Mouse (Mus musculus) neural tube, embryonic 15.5 days (tissue): ENCODE measurements around the gene Gnb1. TPM values are rescaled to one million over a fixed set of nuclear protein-coding genes. Genes with fewer than 3 reads are reported as not detected.

Experiments
- ATAC-seq: fragments of 200-750 bp; cut with Nextera tagmentation; 2 replicates; pipeline ENCODE4 v1.8.0; 2017; ENCODE audit warnings: mild to moderate bottlenecking, moderate TSS enrichment, moderate library complexity; ENCODE audit not compliant: low FRiP score
- H3K27ac ChIP-seq: fragments of 300-500 bp; sonication (generic); replicated peaks from 2 replicates; pipeline ENCODE4 v1.5.1; 2015; ENCODE audit warnings: mild to moderate bottlenecking, inconsistent platforms
- H3K27me3 ChIP-seq: fragments of 300-500 bp; sonication (generic); replicated peaks from 2 replicates; pipeline ENCODE4 v1.6.1; 2015; ENCODE audit warnings: inconsistent platforms
- H3K36me3 ChIP-seq: fragments of 300-500 bp; sonication (generic); 2 replicates; pipeline ENCODE4 v1.6.1; 2015; ENCODE audit warnings: inconsistent platforms
- H3K4me1 ChIP-seq: fragments of 300-500 bp; sonication (generic); 2 replicates; pipeline ENCODE4 v1.6.1; 2015; ENCODE audit warnings: inconsistent platforms
- H3K4me2 ChIP-seq: fragments of 300-500 bp; sonication (generic); 2 replicates; pipeline ENCODE4 v1.6.1; 2015; ENCODE audit warnings: inconsistent platforms, mild to moderate bottlenecking, moderate library complexity
- H3K4me3 ChIP-seq: fragments of 300-500 bp; sonication (generic); replicated peaks from 2 replicates; pipeline ENCODE4 v1.5.1; 2015; ENCODE audit warnings: mild to moderate bottlenecking, inconsistent platforms
- H3K9ac ChIP-seq: fragments of 300-500 bp; sonication (generic); replicated peaks from 2 replicates; pipeline ENCODE4 v1.6.1; 2015; ENCODE audit warnings: mild to moderate bottlenecking, inconsistent platforms
- H3K9me3 ChIP-seq: fragments of 300-500 bp; sonication (generic); replicated peaks from 2 replicates; pipeline ENCODE4 v1.6.1; 2016; ENCODE audit warnings: inconsistent platforms
- WGBS: fragments of 180-500 bp; shearing (Covaris S2); methylation state at CpG from one replicate; pipeline ENCODE4 v1.1.7; 2015; ENCODE audit warnings: mixed read lengths; 5-methylcytosine and 5-hydroxymethylcytosine counted together
- polyA plus RNA-seq: library from polyadenylated mRNA; unstranded; fragments of >200 nt; fragmentation: Nextera tagmentation; extraction: Ambion mirVana; gene quantifications from 2 replicates; pipeline ENCODE4 v1.2.1, GENCODE M21; 2015

The Gnb1 gene
- polyA plus RNA-seq, 1 experiment from 2014 or later, result 1,003 TPM

GRCm38 (mm10) chr4:155605132-155605531 lies 114.0 kb downstream of the Gnb1 start:
- no peak overlapping the region for H3K27ac ChIP-seq
- H3K4me2 ChIP-seq, result no peak overlapping the region
- H3K4me3 ChIP-seq, result no peak overlapping the region
- H3K27me3 ChIP-seq, result no peaks in the 10 kb centered on the region
- peaks cover 26% of the 10 kb centered on the region for H3K4me1 ChIP-seq
- 97% methylated on average over 4 of the region's 4 CpGs for WGBS
- H3K9me3 ChIP-seq, result no peaks in the 10 kb centered on the region
- no peak for ATAC-seq
- H3K9ac ChIP-seq, result no peak overlapping the region
- H3K36me3 ChIP-seq, result peaks cover 9% of the 10 kb centered on the region

- ATAC-seq, result no peak
- Histone ChIP-seq H3K4me3 (no peak overlapping the region), H3K27me3 (no peaks in the 10 kb centered on the region), H3K4me2 (no peak overlapping the region), H3K27ac (no peak overlapping the region), H3K9ac (no peak overlapping the region), H3K36me3 (peaks cover 22% of the 10 kb centered on the region), H3K4me1 (peaks cover 21% of the 10 kb centered on the region), H3K9me3 (no peaks in the 10 kb centered on the region)
- WGBS, result 88% methylated on average over 2 of the region's 2 CpGs
Observed at GRCm38 (mm10) chr4:155606825-155607224, 115.7 kb downstream of the Gnb1 start.

Other genes starting within 250 kb of the Gnb1 start
- 69.7 and 73.1 TPM in 2 replicates for gene Faap20, start 241.6 kb upstream of the Gnb1 start, polyA plus RNA-seq
- gene Prkcz, start 130.0 kb upstream of the Gnb1 start, polyA plus RNA-seq, result 80.1 and 87.4 TPM in 2 replicates
- 0.18 and 0.26 TPM in 2 replicates for gene Gabrd, start 93.2 kb upstream of the Gnb1 start, polyA plus RNA-seq
- gene Cfap74, start 82.2 kb upstream of the Gnb1 start, polyA plus RNA-seq, result 4.4 TPM in 2 replicates
- 0.27 and 0.28 TPM in 2 replicates for gene Tmem52, start 22.2 kb upstream of the Gnb1 start, polyA plus RNA-seq
- gene Nadk, start 71.0 kb downstream of the Gnb1 start, polyA plus RNA-seq, result 75.0 and 81.5 TPM in 2 replicates
- gene Slc35e2, start 110.1 kb downstream of the Gnb1 start, polyA plus RNA-seq, result 14.1 and 14.4 TPM in 2 replicates
- gene Cdk11b, start 133.5 kb downstream of the Gnb1 start, polyA plus RNA-seq, result 52.7 and 53.4 TPM in 2 replicates
- not detected in 2 replicates for gene Gm10563, start 154.0 kb downstream of the Gnb1 start, polyA plus RNA-seq
- gene Mmp23, start 162.0 kb downstream of the Gnb1 start, polyA plus RNA-seq, result 6.5 and 10.5 TPM in 2 replicates
- gene Mib2, start 177.8 kb downstream of the Gnb1 start, polyA plus RNA-seq, result 48.6 and 54.7 TPM in 2 replicates
- gene Fndc10, start 203.0 kb downstream of the Gnb1 start, polyA plus RNA-seq, result 18.9 and 25.0 TPM in 2 replicates
- 165 and 171 TPM in 2 replicates for gene Ssu72, start 213.4 kb downstream of the Gnb1 start, polyA plus RNA-seq
- 23.7 and 28.3 TPM in 2 replicates for gene Tmem240, start 243.4 kb downstream of the Gnb1 start, polyA plus RNA-seq